Mouse (Mus musculus): ENCODE results near the gene Vav3. TPM values are rescaled to one million over a fixed set of nuclear protein-coding genes. Genes with fewer than 3 reads are reported as not detected.
A peak's percentile ranks its signal among the peaks of the same experiment; 100 is the strongest.

Gene Vav3
- polyA plus RNA-seq, 1 experiment from 2014 or later, result 19.7 TPM

DNA sequence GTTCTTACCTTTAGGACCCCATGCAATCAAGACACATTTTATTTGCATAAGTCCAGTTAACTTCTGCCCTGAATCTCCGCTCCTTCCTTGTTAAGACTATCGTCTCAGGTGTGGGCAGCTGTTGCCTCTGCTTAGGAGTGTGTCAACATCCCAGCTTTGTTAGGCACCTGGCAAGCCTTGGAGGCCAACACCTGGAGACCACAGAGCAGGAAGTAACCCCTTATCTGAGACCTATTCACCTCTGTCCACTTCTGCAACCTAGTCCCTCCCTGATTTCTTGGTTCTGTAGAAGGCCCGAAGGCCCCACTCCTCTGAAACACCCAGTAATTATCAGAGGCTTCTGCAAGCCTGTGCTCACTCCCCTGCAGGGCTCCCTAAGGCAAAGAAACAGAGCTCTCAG is 255.6 kb downstream of the Vav3 start:
- Histone ChIP-seq H3K27ac (replicated peaks; ENCODE audit: low read depth, low read length) (no peak overlapping the region), H3K4me3 (ENCODE audit: low read depth, low read length) (no peak overlapping the region), H3K4me2 (ENCODE audit: low read depth, low read length) (no peak overlapping the region), H3K27me3 (replicated peaks; ENCODE audit: control insufficient read depth, insufficient read depth, low read length) (no peaks in the 10 kb centered on the region), H3K36me3 (ENCODE audit: control insufficient read depth, insufficient read depth, low read length) (no peaks in the 10 kb centered on the region), H3K9ac (ENCODE audit: low read depth, low read length) (no peak overlapping the region), H3K9me3 (ENCODE audit: control insufficient read depth, low read length) (no peaks in the 10 kb centered on the region), H3K4me1 (ENCODE audit: control insufficient read depth, insufficient read depth, low read length) (no peaks in the 10 kb centered on the region)
- 68% methylated on average over 3 of the region's 3 CpGs for WGBS
- ATAC-seq (ENCODE audit: low read depth), result no peak
- DNase-seq (ENCODE audit: low spot score), result no peak

DNA sequence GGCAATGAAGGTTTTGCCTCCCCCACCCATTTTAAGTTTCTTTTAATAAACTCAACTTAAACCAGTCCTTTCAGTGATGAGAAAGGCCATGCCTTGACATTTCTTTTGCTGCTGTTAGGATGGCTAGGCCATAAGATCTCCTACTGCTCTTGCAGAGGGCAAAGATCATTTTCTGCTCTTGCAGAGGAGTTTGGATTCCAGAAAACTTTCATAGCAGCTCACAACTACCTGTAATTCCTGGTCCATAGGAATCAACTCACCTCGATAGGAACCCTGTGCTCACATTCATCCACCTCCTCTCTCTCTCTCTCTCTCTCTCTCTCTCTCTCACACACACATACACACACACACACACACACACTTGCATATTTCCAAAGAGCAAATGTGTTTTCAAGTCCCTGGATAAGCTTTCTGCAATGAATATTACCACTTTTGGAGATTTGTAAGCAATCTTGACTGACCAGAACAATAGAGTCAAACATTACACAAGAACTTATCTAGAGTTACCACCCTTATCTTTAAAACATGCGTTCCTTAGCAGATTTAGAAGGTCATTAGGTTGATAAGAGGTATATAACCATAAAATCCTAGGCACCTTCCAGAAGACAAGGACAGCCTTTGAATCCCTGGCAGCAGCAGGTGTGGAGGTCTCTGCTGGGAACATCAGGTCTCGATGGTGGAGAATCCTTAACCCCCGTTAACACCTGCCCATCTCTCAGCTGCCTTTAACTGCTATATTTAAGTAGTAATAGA is 260.4 kb downstream of the Vav3 start:
- no peaks in the 10 kb centered on the region for H3K27me3 ChIP-seq (replicated peaks; ENCODE audit: control insufficient read depth, insufficient read depth, low read length)
- H3K36me3 ChIP-seq (ENCODE audit: control insufficient read depth, insufficient read depth, low read length), result no peaks in the 10 kb centered on the region
- no peaks in the 10 kb centered on the region for H3K4me1 ChIP-seq (ENCODE audit: control insufficient read depth, insufficient read depth, low read length)
- H3K9ac ChIP-seq (ENCODE audit: low read depth, low read length), result no peak overlapping the region
- no peak for DNase-seq (ENCODE audit: low spot score)
- H3K9me3 ChIP-seq (ENCODE audit: control insufficient read depth, low read length), result no peaks in the 10 kb centered on the region
- no peak overlapping the region for H3K27ac ChIP-seq (replicated peaks; ENCODE audit: low read depth, low read length)
- H3K4me3 ChIP-seq (ENCODE audit: low read depth, low read length), result no peak overlapping the region
- 81% methylated on average over 4 of the region's 4 CpGs for whole genome bisulfite sequencing
- no peak for ATAC-seq (ENCODE audit: low read depth)
- no peak overlapping the region for H3K4me2 ChIP-seq (ENCODE audit: low read depth, low read length)

DNA sequence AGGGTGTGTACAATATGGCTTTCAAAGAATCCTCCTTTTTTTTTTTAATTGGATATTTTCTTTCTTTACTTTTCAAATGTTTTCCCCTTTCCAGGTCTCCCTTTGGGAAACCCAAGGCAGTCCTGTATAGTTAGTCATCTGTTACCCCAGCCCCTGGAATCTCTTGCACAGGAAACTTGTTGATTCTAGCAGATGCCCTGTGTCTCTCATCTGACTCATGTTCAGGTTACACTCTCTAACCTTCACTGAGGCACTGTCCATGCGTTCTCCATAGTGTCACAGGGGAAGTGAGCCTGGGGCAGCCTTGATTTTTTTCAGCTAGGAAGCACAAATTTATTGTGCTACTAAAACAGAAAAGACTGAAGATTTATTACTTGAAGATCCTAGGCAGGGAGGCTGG is 262.3 kb downstream of the Vav3 start:
- DNase-seq (ENCODE audit: low spot score), result no peak
- H3K36me3 ChIP-seq (ENCODE audit: control insufficient read depth, insufficient read depth, low read length), result no peaks in the 10 kb centered on the region
- no peaks in the 10 kb centered on the region for H3K9me3 ChIP-seq (ENCODE audit: control insufficient read depth, low read length)
- 67% methylated on average over 1 of the region's 1 CpGs for WGBS
- no peak overlapping the region for H3K27ac ChIP-seq (replicated peaks; ENCODE audit: low read depth, low read length)
- H3K9ac ChIP-seq (ENCODE audit: low read depth, low read length), result no peak overlapping the region
- no peak for ATAC-seq (ENCODE audit: low read depth)
- no peaks in the 10 kb centered on the region for H3K27me3 ChIP-seq (replicated peaks; ENCODE audit: control insufficient read depth, insufficient read depth, low read length)
- H3K4me3 ChIP-seq (ENCODE audit: low read depth, low read length), result no peak overlapping the region
- no peak overlapping the region for H3K4me2 ChIP-seq (ENCODE audit: low read depth, low read length)
- H3K4me1 ChIP-seq (ENCODE audit: control insufficient read depth, insufficient read depth, low read length), result no peaks in the 10 kb centered on the region

DNA sequence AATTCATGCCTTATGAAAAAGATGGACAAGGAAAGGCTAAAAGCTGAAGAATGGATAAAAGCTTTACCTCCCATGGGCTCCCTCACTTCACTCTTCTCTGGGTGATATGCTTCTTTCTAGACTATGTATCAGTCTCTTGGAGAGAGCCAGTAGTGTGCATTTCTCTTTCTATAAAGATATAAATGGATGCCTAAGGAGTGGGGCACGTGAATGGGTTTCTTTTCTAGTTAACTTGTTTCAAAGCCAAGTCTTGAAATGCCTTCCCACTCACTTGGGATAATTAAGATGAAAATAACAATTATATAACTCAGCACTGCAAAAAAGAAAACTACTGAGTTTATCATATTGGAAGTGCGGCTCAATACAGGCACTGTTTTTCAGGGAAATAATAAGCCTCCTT is 265.7 kb downstream of the Vav3 start:
- Histone ChIP-seq H3K9me3 (ENCODE audit: control insufficient read depth, low read length) (no peaks in the 10 kb centered on the region), H3K4me3 (ENCODE audit: low read depth, low read length) (no peak overlapping the region)
- ATAC-seq (ENCODE audit: low read depth), result no peak

GRCm38 (mm10) chr3:109621721-109622120 is 281.3 kb downstream of the Vav3 start:
- no peak overlapping the region for H3K4me3 ChIP-seq (ENCODE audit: low read depth, low read length)
- ATAC-seq (ENCODE audit: low read depth), result no peak
- peaks cover 4% of the 10 kb centered on the region; the same call in 1 of the 2 replicates for H3K4me1 ChIP-seq (ENCODE audit: control insufficient read depth, insufficient read depth, low read length)
- WGBS, result 44% methylated on average over 3 of the region's 3 CpGs
- no peak overlapping the region; the same call in 1 of the 2 replicates for H3K27ac ChIP-seq (replicated peaks; ENCODE audit: low read depth, low read length)
- H3K36me3 ChIP-seq (ENCODE audit: control insufficient read depth, insufficient read depth, low read length), result no peaks in the 10 kb centered on the region
- no peaks in the 10 kb centered on the region for H3K9me3 ChIP-seq (ENCODE audit: control insufficient read depth, low read length)
- H3K4me2 ChIP-seq (ENCODE audit: low read depth, low read length), result no peak overlapping the region
- no peak for DNase-seq (ENCODE audit: low spot score)
- no peaks in the 10 kb centered on the region for H3K27me3 ChIP-seq (replicated peaks; ENCODE audit: control insufficient read depth, insufficient read depth, low read length)
- H3K9ac ChIP-seq (ENCODE audit: low read depth, low read length), result no peak overlapping the region

More for the DNA sequence above, 265.7 kb downstream of the Vav3 start:
- Histone ChIP-seq H3K4me1 (ENCODE audit: control insufficient read depth, insufficient read depth, low read length) (no peaks in the 10 kb centered on the region), H3K27ac (replicated peaks; ENCODE audit: low read depth, low read length) (no peak overlapping the region), H3K9ac (ENCODE audit: low read depth, low read length) (no peak overlapping the region), H3K4me2 (ENCODE audit: low read depth, low read length) (no peak overlapping the region), H3K36me3 (ENCODE audit: control insufficient read depth, insufficient read depth, low read length) (no peaks in the 10 kb centered on the region), H3K27me3 (replicated peaks; ENCODE audit: control insufficient read depth, insufficient read depth, low read length) (no peaks in the 10 kb centered on the region)
- no peak for DNase-seq (ENCODE audit: low spot score)
- WGBS, result 73% methylated on average over 2 of the region's 2 CpGs

DNA sequence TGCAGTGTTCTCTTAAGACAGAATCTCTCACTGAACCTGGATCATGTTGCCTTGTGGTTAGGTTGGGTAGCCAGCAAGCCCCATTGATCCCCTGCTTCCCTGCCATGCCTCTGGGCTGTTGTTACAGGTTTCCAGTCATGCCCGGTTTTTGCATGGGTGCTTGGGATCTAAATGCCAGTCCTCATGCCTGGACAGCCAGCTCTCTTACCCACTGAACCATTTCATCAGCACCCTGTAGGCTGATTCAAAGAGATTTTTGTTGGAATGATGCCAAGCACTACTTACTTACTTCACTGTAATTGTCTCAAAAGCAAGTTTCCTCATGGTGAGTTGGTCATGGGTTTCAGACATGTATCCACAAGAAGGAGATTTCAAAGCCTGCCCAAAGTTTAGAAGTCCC is 281.9 kb downstream of the Vav3 start:
- ATAC-seq (ENCODE audit: low read depth), result peak; percentile 93
- no peak overlapping the region for H3K27ac ChIP-seq (replicated peaks; ENCODE audit: low read depth, low read length)
- DNase-seq (ENCODE audit: low spot score), result peak; percentile 90
- no peaks in the 10 kb centered on the region for H3K9me3 ChIP-seq (ENCODE audit: control insufficient read depth, low read length)
- no peak overlapping the region for H3K4me2 ChIP-seq (ENCODE audit: low read depth, low read length)
- peaks cover 4% of the 10 kb centered on the region; the same call in 1 of the 2 replicates for H3K4me1 ChIP-seq (ENCODE audit: control insufficient read depth, insufficient read depth, low read length)
- no peaks in the 10 kb centered on the region for H3K27me3 ChIP-seq (replicated peaks; ENCODE audit: control insufficient read depth, insufficient read depth, low read length)
- no peak overlapping the region for H3K4me3 ChIP-seq (ENCODE audit: low read depth, low read length)
- 56% methylated on average over 1 of the region's 1 CpGs for WGBS
- H3K36me3 ChIP-seq (ENCODE audit: control insufficient read depth, insufficient read depth, low read length), result no peaks in the 10 kb centered on the region
- H3K9ac ChIP-seq (ENCODE audit: low read depth, low read length), result no peak overlapping the region

GRCm38 (mm10) chr3:109622816-109623215 is 282.4 kb downstream of the Vav3 start:
- Histone ChIP-seq H3K4me3 (ENCODE audit: low read depth, low read length) (no peak overlapping the region), H3K9me3 (ENCODE audit: control insufficient read depth, low read length) (no peaks in the 10 kb centered on the region), H3K9ac (ENCODE audit: low read depth, low read length) (no peak overlapping the region), H3K27me3 (replicated peaks; ENCODE audit: control insufficient read depth, insufficient read depth, low read length) (no peaks in the 10 kb centered on the region), H3K4me2 (ENCODE audit: low read depth, low read length) (no peak overlapping the region), H3K36me3 (ENCODE audit: control insufficient read depth, insufficient read depth, low read length) (no peaks in the 10 kb centered on the region), H3K27ac (replicated peaks; ENCODE audit: low read depth, low read length) (peak overlapping the region; percentile 25; the same call in 1 of the 2 replicates), H3K4me1 (ENCODE audit: control insufficient read depth, insufficient read depth, low read length) (peaks cover 4% of the 10 kb centered on the region; the same call in 1 of the 2 replicates)
- 41% methylated on average over 1 of the region's 1 CpGs for WGBS
- ATAC-seq (ENCODE audit: low read depth) (peak; percentile 44), DNase-seq (ENCODE audit: low spot score) (peak; percentile 32)

DNA sequence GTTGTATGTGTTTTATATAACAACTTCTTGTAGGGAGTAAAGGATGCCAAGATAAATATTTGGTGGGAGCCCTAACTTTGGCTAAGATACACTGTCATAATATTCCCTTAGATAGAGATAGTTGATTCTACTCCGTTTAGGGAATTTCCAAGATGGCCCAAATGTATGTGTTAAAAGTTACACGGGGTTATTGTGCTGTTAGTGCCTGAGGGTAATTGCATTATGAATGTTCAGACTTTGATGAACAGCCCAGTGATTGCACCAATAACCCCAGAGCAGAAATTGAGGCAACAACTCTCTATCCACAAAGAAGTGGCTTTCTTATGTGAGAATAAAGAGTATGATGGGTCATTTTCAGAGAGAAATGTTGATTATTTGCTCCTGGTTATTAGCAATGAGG is 283.3 kb downstream of the Vav3 start:
- H3K9ac ChIP-seq (ENCODE audit: low read depth, low read length), result no peak overlapping the region
- no peaks in the 10 kb centered on the region for H3K27me3 ChIP-seq (replicated peaks; ENCODE audit: control insufficient read depth, insufficient read depth, low read length)
- H3K4me3 ChIP-seq (ENCODE audit: low read depth, low read length), result no peak overlapping the region
- H3K9me3 ChIP-seq (ENCODE audit: control insufficient read depth, low read length), result no peaks in the 10 kb centered on the region
- H3K4me1 ChIP-seq (ENCODE audit: control insufficient read depth, insufficient read depth, low read length), result peaks cover 4% of the 10 kb centered on the region; the same call in 1 of the 2 replicates
- no peak overlapping the region for H3K27ac ChIP-seq (replicated peaks; ENCODE audit: low read depth, low read length)
- no peaks in the 10 kb centered on the region for H3K36me3 ChIP-seq (ENCODE audit: control insufficient read depth, insufficient read depth, low read length)
- H3K4me2 ChIP-seq (ENCODE audit: low read depth, low read length), result no peak overlapping the region
- ATAC-seq (ENCODE audit: low read depth), result no peak
- no peak for DNase-seq (ENCODE audit: low spot score)
- WGBS, result 60% methylated on average over 2 of the region's 2 CpGs

GRCm38 (mm10) chr3:109636045-109636444 is 295.6 kb downstream of the Vav3 start:
- no peak for ATAC-seq (ENCODE audit: low read depth)
- H3K4me2 ChIP-seq (ENCODE audit: low read depth, low read length), result no peak overlapping the region
- whole genome bisulfite sequencing, result 85% methylated on average over 4 of the region's 4 CpGs
- H3K27ac ChIP-seq (replicated peaks; ENCODE audit: low read depth, low read length), result no peak overlapping the region
- H3K36me3 ChIP-seq (ENCODE audit: control insufficient read depth, insufficient read depth, low read length), result no peaks in the 10 kb centered on the region
- no peak overlapping the region for H3K4me3 ChIP-seq (ENCODE audit: low read depth, low read length)
- H3K27me3 ChIP-seq (replicated peaks; ENCODE audit: control insufficient read depth, insufficient read depth, low read length), result no peaks in the 10 kb centered on the region
- no peak for DNase-seq (ENCODE audit: low spot score)
- no peaks in the 10 kb centered on the region for H3K9me3 ChIP-seq (ENCODE audit: control insufficient read depth, low read length)
- H3K4me1 ChIP-seq (ENCODE audit: control insufficient read depth, insufficient read depth, low read length), result 0 out of 2 replicates have a peak, but pooled peaks cover 5% of the 10 kb centered on the region
- no peak overlapping the region for H3K9ac ChIP-seq (ENCODE audit: low read depth, low read length)

Data from embryonic facial prominence, embryonic 14.5 days (tissue).